Mouse (Mus musculus) E14TG2a.4 (cell line): ENCODE measurements around the gene Plcxd2.

Experiments used
- H3K27me3 ChIP-seq: 2 replicates; pipeline ENCODE4 v1.6.1; 2014; ENCODE audit warnings: low read length, control low read depth; ENCODE audit not compliant: insufficient read depth
- H3K36me3 ChIP-seq: 2 replicates; pipeline ENCODE4 v1.6.1; 2014; ENCODE audit warnings: low read length, control low read depth; ENCODE audit not compliant: insufficient read depth
- H3K4me1 ChIP-seq: replicated peaks from 2 replicates; pipeline ENCODE4 v1.6.1; 2014; ENCODE audit warnings: low read depth, low read length, control low read depth
- H3K4me3 ChIP-seq: replicated peaks from 2 replicates; pipeline ENCODE4 v1.5.1; 2014; ENCODE audit warnings: mild to moderate bottlenecking, low read length
- H3K9me3 ChIP-seq: 2 replicates; pipeline ENCODE4 v1.6.1; 2014; ENCODE audit warnings: low read length, control low read depth
- CTCF ChIP-seq: conservative IDR thresholded peaks from 2 replicates; pipeline ENCODE4 v1.5.1; 2014; ENCODE audit warnings: low read length
- NANOG ChIP-seq: IDR thresholded peaks from 2 replicates; pipeline ENCODE4 v1.6.1; 2014; ENCODE audit warnings: borderline replicate concordance, low read length, mixed read lengths
- POU5F1 ChIP-seq: IDR thresholded peaks from 2 replicates; pipeline ENCODE4 v1.6.1; 2014; ENCODE audit warnings: low read length, borderline replicate concordance

The Plcxd2 gene

DNA sequence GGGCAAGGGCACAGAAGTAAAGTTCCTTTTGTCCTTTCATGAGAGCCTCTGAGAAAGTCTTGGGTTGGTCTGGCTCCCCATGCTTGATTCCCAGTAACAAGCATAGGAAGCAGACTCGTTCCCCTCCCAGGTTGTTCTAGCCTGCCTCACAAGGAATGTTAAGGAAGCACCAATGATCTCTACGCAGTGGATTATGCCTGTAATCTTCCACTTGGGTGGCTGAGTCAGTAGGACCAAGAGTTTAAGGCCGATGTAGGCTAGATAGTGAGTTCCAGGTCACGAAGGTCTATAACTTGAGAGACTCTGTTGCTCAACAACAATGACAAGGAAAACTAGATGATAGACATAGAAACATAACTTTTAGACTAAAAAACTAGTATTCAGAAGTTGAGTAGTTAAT lies 9.8 kb upstream of the Plcxd2 start:
- TF ChIP-seq POU5F1 (no peak), CTCF (no peak), NANOG (no peak)
- H3K4me3 ChIP-seq = no peak overlapping the region
- H3K4me1 ChIP-seq = no peaks in the 10 kb centered on the region
- no peaks in the 10 kb centered on the region for H3K36me3 ChIP-seq
- H3K9me3 ChIP-seq = no peaks in the 10 kb centered on the region
- H3K27me3 ChIP-seq = 0 out of 2 replicates have a peak, but pooled peaks cover 4% of the 10 kb centered on the region

DNA sequence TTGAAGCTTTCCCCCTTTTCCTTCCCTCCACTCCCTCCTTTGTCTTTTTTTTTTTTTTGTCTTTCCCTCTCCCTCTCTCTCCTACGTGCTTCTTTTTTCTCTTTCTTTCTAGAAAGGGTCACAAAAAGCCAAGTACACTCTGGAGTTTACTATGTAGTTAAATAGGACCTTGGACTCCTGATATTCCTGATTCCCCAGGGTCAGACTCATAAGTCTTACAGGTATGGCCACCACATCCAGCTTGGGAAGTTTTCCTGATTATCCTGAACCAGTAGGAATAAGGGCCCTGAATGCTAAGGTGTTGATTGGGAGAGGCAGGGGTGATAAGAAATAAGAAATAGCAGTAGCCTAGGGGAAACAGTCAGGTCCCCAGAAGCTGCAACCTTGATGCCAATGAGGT lies 9.3 kb upstream of the Plcxd2 start:
- H3K36me3 ChIP-seq = no peaks in the 10 kb centered on the region

DNA sequence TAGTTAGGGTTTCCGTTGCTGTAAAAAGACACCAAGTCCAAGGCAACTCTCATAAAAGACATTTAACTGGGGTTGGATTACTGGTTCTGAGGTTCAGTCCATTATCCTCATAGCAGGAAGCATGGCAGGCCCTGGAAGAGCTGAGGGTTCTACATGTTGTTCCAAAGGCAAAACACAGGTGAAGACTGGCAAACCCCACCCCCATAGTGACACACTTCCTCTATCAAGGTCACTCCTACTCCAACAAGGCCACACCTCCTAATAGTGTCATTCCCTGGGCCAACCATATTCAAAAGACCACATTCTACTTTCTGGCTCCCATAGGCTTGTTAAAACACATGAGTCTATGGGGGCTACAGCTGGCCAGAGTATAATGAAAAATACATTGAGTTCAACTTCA lies 1.7 kb upstream of the Plcxd2 start:
- Histone ChIP-seq H3K27me3 (peaks cover 13% of the 10 kb centered on the region), H3K4me3 (no peak overlapping the region), H3K4me1 (peaks cover 13% of the 10 kb centered on the region), H3K9me3 (no peaks in the 10 kb centered on the region), H3K36me3 (no peaks in the 10 kb centered on the region)
- TF ChIP-seq NANOG (no peak), POU5F1 (no peak), CTCF (no peak)

More for the DNA sequence above, 9.3 kb upstream of the Plcxd2 start:
- 0 out of 2 replicates have a peak, but pooled peaks cover 4% of the 10 kb centered on the region for H3K27me3 ChIP-seq
- H3K4me1 ChIP-seq = no peaks in the 10 kb centered on the region
- no peak overlapping the region for H3K4me3 ChIP-seq
- no peaks in the 10 kb centered on the region for H3K9me3 ChIP-seq
- TF ChIP-seq CTCF (no peak), NANOG (no peak), POU5F1 (no peak)

DNA sequence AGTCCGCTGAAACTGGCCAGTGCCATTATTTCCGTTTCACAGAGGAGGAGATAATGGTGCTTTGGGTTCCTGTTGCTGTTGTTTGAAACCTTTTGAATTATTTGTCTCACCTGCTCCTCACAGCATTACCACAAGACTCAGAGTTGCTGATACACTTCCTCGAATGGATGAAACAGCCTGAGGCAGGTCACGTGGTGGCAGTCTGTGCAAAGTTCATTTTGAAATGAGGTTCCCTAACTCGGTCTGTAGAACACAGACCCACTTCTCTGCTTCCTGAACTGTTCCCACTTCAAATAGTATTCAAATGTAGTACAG lies 845 bp upstream of the Plcxd2 start:
- H3K4me3 ChIP-seq = peak overlapping the region; percentile 86
- H3K27me3 ChIP-seq = peaks cover 13% of the 10 kb centered on the region
- TF ChIP-seq CTCF = no peak
- TF ChIP-seq POU5F1 = no peak
- H3K36me3 ChIP-seq = no peaks in the 10 kb centered on the region
- H3K4me1 ChIP-seq = peaks cover 13% of the 10 kb centered on the region
- no peaks in the 10 kb centered on the region for H3K9me3 ChIP-seq

DNA sequence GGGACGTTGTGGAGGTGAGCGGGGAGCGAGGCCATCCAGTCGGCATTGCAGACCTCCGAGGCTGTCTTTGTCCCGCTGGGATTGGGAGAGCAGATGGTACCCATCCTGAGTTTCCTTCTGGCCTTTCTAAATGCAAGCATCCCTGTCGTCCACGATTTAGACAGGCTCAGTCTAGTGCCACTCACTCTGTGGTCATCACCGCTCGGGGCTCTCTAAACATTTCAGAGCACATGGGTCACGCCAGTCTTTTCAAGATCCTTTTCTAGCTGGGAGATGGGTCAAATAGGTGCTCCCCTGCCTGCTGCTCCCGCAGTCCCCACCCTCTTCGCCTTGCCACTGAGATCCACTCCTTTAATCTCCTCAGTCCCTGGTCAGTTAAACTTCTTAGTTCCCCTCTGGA lies 301 bp downstream of the Plcxd2 start:
- peak overlapping the region; percentile 86 for H3K4me3 ChIP-seq
- peaks cover 13% of the 10 kb centered on the region for H3K27me3 ChIP-seq
- no peaks in the 10 kb centered on the region for H3K9me3 ChIP-seq
- no peaks in the 10 kb centered on the region for H3K36me3 ChIP-seq
- peaks cover 13% of the 10 kb centered on the region for H3K4me1 ChIP-seq
- no peak for TF ChIP-seq CTCF
- no peak for TF ChIP-seq NANOG
- no peak for TF ChIP-seq POU5F1

DNA sequence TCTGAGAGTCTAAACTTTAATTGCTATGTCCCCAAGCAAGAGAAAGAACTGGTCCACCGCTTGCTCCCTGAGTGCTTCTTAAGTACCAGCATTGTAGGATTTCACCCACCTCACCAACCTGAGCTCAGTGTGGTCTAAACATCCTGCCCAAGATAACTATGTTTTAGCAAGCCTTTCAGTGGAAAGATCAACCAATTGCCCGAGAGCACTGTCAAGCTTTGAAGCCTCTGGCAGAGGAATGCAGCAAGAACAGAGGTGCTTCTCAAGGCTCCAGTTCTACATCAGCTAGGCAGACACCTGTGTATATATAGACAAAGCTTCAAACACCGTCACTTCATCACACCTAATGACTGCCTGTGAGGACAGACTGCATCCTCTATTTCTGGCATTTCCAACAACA lies 1.3 kb downstream of the Plcxd2 start:
- Histone ChIP-seq H3K4me3 (no peak overlapping the region), H3K4me1 (peaks cover 13% of the 10 kb centered on the region), H3K27me3 (peaks cover 13% of the 10 kb centered on the region), H3K36me3 (no peaks in the 10 kb centered on the region), H3K9me3 (no peaks in the 10 kb centered on the region)
- TF ChIP-seq POU5F1 (no peak), NANOG (no peak), CTCF (no peak)

DNA sequence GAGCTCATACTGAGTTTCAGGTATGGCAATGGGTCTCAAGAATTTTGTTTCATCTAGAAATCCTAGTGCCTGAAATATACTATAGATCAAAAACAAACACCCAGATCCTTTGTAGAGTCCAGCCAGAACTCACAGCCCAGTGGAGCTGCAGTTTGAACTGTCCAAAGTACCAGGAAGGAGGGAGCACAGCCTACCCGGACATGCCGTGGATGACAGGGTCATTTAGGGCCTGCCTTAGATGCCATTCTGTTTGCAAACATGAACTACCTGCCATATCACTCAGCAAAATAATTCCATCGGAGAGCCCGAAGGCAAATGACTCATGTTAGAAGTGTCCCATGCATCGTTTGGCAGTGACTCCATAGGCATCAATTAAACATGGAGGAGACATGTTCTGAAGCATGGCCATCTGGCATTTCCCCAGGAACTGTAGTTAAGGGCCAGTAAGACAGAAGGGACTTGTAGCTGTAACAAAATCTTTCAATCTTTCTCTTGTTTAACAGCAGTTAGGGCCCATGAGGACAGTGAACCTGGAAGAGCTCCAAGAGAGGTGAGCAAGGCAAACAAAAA lies 1.9 kb downstream of the Plcxd2 start:
- H3K9me3 ChIP-seq = no peaks in the 10 kb centered on the region
- TF ChIP-seq POU5F1 (no peak), NANOG (no peak)
- peaks cover 13% of the 10 kb centered on the region for H3K27me3 ChIP-seq

DNA sequence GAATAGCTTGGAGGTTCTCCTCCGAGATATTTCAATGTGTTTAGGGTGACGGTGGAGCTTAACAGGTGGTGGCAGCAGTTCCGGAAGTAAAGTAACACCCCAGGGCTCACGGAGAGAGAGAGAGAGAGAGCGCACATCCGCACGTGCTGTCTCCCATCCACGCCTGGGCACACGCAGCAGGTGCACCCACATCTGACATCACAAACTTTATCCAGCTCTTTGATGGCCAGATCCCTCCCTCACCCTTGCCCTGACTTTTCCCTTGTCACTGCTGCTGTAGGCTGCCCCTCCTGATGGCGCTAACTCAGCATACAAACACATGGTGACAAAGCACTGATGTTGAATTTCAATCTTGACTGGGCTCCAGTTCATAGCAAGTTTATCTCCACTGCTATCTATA lies 3.8 kb downstream of the Plcxd2 start:
- H3K36me3 ChIP-seq = no peaks in the 10 kb centered on the region
- no peak overlapping the region for H3K4me3 ChIP-seq
- H3K27me3 ChIP-seq = peaks cover 10% of the 10 kb centered on the region
- H3K9me3 ChIP-seq = no peaks in the 10 kb centered on the region
- TF ChIP-seq NANOG (no peak), CTCF (no peak), POU5F1 (no peak)
- peaks cover 13% of the 10 kb centered on the region for H3K4me1 ChIP-seq

More for the DNA sequence above, 1.9 kb downstream of the Plcxd2 start:
- H3K4me1 ChIP-seq = peaks cover 13% of the 10 kb centered on the region
- no peak overlapping the region for H3K4me3 ChIP-seq
- no peaks in the 10 kb centered on the region for H3K36me3 ChIP-seq

DNA sequence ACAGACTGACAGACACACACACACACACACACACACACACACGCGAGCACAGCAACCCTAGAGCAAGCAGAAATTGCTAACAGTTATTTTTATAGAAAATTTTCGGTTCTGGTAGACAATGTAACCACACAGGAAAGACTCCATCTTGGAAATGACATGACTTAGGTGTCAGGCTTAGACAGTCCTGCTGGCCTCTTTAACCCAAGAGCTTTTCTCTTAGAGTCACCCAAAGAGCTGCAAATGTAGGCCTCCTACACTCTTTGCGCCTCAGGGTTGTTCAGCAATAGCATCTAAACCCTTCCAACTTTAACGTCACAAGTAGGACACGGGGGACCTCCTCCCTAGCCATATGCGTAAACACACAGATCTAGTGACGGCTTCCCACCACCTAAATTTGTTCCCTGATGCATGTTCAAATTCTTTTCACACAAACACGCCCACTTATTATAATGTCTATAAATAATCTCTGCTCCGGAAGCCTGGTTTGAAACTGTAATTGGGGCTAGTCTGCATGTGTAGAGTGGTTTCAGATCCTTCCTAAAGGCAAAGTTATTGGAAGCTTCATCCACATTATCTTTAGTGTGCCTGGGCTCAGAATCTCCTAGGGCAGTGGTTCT lies 8.4 kb downstream of the Plcxd2 start:
- TF ChIP-seq CTCF (no peak), POU5F1 (no peak), NANOG (no peak)
- no peak overlapping the region for H3K4me3 ChIP-seq
- no peaks in the 10 kb centered on the region for H3K4me1 ChIP-seq
- no peaks in the 10 kb centered on the region for H3K27me3 ChIP-seq
- H3K9me3 ChIP-seq = no peaks in the 10 kb centered on the region
- no peaks in the 10 kb centered on the region for H3K36me3 ChIP-seq
